Mouse (Mus musculus) forebrain, embryonic 12.5 days (tissue): ENCODE data around the gene Fyb2. TPM values are rescaled to one million over a fixed set of nuclear protein-coding genes. Genes with fewer than 3 reads are reported as not detected.

Experiments used
- ATAC-seq: fragments of 200-750 bp; cut with Nextera tagmentation; 2 replicates; pipeline ENCODE4 v1.8.0; 2017; ENCODE audit warnings: moderate TSS enrichment; ENCODE audit not compliant: low FRiP score
- H3K27ac ChIP-seq: fragments of 300-500 bp; sonication (generic); 2 replicates; pipeline ENCODE4 v1.5.1; 2016; ENCODE audit warnings: mild to moderate bottlenecking
- H3K27me3 ChIP-seq: fragments of 300-500 bp; sonication (generic); 2 replicates; pipeline ENCODE4 v1.6.1; 2016; ENCODE audit warnings: mild to moderate bottlenecking
- H3K36me3 ChIP-seq: fragments of 300-500 bp; sonication (generic); replicated peaks from 2 replicates; pipeline ENCODE4 v1.6.1; 2016; ENCODE audit warnings: mild to moderate bottlenecking
- H3K4me1 ChIP-seq: fragments of 300-500 bp; sonication (generic); 2 replicates; pipeline ENCODE4 v1.6.1; 2016
- H3K4me2 ChIP-seq: fragments of 300-500 bp; sonication (generic); 2 replicates; pipeline ENCODE4 v1.6.1; 2016; ENCODE audit warnings: mild to moderate bottlenecking, moderate library complexity
- H3K4me3 ChIP-seq: fragments of 300-500 bp; sonication (generic); replicated peaks from 2 replicates; pipeline ENCODE4 v1.5.1; 2016; ENCODE audit warnings: mild to moderate bottlenecking
- H3K9ac ChIP-seq: fragments of 300-500 bp; sonication (generic); 2 replicates; pipeline ENCODE4 v1.6.1; 2016; ENCODE audit warnings: mild to moderate bottlenecking
- H3K9me3 ChIP-seq: fragments of 300-500 bp; sonication (generic); 2 replicates; pipeline ENCODE4 v1.6.1; 2016
- WGBS: fragments of 180-500 bp; shearing (Covaris S2); methylation state at CpG from one replicate; pipeline ENCODE4 v1.1.7; 2016; 5-methylcytosine and 5-hydroxymethylcytosine counted together
- polyA plus RNA-seq: library from polyadenylated mRNA; unstranded; fragments of >200 nt; fragmentation: Nextera tagmentation; extraction: Ambion mirVana; gene quantifications from 2 replicates; pipeline ENCODE4 v1.2.1, GENCODE M21; 2016

The Fyb2 gene
- polyA plus RNA-seq, 1 experiment from 2014 or later, result 0.19 TPM

DNA sequence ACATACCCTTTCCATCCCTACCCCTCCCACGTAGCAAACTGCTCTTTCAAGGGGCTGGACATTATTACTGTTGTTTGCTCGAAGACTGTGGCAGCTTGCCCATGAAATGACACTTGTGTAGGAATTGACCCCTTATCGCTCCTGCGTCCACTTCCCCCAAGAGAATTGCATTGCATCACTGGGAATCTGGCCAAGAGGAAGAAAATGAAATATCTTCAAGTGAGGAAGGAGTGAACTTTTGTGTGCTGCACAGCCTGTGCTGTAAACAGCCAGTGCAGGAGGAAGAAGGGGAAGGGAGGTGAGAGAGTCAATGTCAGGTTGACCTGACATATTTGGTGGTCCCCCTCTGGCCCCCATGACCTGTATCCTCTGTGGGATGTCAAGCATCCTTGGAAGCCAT lies 35.6 kb downstream of the Fyb2 start:
- Histone ChIP-seq H3K4me1 (no peaks in the 10 kb centered on the region), H3K27ac (no peak overlapping the region), H3K36me3 (no peaks in the 10 kb centered on the region), H3K4me3 (no peak overlapping the region), H3K27me3 (no peaks in the 10 kb centered on the region), H3K9me3 (no peaks in the 10 kb centered on the region), H3K9ac (no peak overlapping the region), H3K4me2 (no peak overlapping the region)
- WGBS, result 84% methylated on average over 4 of the region's 4 CpGs
- ATAC-seq, result no peak

DNA sequence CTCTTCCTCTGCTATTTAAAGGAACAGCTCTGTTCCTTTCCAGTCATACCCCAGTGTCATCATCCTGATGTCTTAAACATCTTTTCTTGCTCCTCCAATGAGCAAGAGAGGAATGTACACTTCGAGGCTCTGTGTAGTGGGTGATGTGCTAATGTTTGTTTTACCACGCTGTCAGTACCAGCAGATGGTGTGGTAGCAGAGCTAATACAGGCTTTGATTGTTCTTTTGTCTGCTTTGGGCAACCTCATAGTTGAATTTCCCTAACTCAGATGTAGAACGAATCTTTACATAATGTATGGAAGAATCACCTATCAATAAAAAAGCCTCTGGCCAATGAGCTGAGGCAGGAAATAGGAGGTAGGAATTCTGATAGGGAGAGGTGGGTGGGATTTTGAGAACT lies 36.0 kb downstream of the Fyb2 start:
- no peaks in the 10 kb centered on the region for H3K4me1 ChIP-seq
- ATAC-seq, result no peak
- WGBS, result 74% methylated on average over 3 of the region's 3 CpGs
- no peak overlapping the region for H3K4me3 ChIP-seq
- H3K9me3 ChIP-seq, result no peaks in the 10 kb centered on the region
- no peak overlapping the region for H3K9ac ChIP-seq
- no peaks in the 10 kb centered on the region for H3K27me3 ChIP-seq
- no peak overlapping the region for H3K27ac ChIP-seq
- no peak overlapping the region for H3K4me2 ChIP-seq
- no peaks in the 10 kb centered on the region for H3K36me3 ChIP-seq

DNA sequence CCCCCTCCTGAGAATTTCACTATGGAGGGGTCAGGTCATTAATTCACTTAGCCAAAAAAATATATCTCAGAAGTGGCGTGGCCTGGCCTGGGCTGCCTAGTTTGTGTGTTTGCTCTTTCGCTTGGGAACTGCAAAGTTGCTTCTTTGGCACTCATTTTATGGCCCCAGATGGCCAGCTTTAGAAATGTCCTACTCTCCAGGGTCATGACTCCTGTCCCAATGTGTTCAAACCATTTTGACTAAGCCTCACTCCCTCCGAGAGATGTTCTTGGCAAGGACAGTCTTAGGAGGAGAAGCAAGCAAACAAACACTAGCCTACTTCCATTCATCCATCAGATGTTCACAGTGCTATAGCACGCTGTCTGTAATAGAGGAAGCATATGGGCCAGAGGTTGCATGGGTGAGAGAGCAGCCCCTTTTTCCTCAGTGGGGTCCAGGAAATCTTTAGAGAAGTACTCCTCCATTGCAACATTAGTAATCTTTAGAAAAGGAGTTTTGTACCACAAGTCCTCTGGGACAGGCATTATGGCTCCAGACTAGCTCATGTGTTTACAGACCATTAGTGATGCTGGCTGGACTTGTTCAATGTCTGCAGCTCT lies 38.1 kb downstream of the Fyb2 start:
- Histone ChIP-seq H3K9ac (no peak overlapping the region), H3K27ac (no peak overlapping the region), H3K27me3 (no peaks in the 10 kb centered on the region), H3K4me3 (no peak overlapping the region), H3K4me1 (0 out of 2 replicates have a peak, but pooled peaks cover 2% of the 10 kb centered on the region), H3K4me2 (no peak overlapping the region), H3K36me3 (no peaks in the 10 kb centered on the region), H3K9me3 (no peaks in the 10 kb centered on the region)
- WGBS, result 80% methylated on average over 4 of the region's 4 CpGs
- no peak for ATAC-seq

DNA sequence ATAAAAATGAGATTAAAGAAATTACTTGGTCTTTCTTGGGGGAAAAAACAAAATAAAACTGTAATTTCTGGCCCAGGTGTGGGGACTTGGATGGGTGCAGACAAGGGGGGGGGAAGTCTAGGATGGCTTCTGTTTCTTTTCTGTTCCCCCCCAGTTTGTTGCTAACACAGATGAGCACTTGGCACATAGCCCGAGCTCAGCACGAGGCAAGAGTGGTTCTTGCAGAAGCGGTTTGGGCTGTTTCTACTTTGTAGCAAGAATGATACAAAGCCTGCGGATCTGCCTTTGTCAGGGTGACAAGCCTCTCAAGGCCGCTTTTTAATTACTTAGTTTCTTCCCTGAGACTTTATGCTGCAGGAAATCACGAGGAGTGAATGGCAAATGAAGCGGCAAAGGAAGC lies 43.4 kb downstream of the Fyb2 start:
- Histone ChIP-seq H3K36me3 (no peaks in the 10 kb centered on the region), H3K4me2 (no peak overlapping the region)

DNA sequence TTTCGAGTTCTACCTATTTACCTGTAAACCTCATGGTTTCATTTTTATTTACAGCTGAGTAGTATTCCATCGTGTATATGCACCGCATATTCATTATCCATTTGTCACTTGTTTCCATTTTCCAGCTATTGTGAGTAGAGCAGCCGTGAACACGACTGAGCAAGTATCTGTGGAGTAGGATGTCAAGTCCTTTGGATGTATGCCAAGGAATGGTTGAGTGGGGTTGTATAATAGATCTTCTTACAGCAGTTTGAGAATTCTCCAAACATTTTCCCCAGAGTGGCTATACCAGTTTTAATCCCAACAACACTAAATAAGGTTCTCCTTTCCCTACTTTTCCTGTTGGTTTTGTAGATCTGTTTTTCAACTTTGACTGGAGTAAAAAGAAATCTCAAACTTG lies 48.2 kb downstream of the Fyb2 start:
- ATAC-seq, result no peak
- Histone ChIP-seq H3K4me3 (no peak overlapping the region), H3K27ac (no peak overlapping the region), H3K36me3 (no peaks in the 10 kb centered on the region), H3K4me2 (no peak overlapping the region), H3K9me3 (no peaks in the 10 kb centered on the region; the same call in 1 of the 2 replicates), H3K4me1 (peaks cover 3% of the 10 kb centered on the region; the same call in 1 of the 2 replicates), H3K9ac (no peak overlapping the region), H3K27me3 (no peaks in the 10 kb centered on the region)
- WGBS, result 77% methylated on average over 5 of the region's 5 CpGs

More for the DNA sequence above, 43.4 kb downstream of the Fyb2 start:
- Histone ChIP-seq H3K9ac (no peak overlapping the region), H3K4me3 (no peak overlapping the region), H3K27ac (no peak overlapping the region), H3K4me1 (peaks cover 5% of the 10 kb centered on the region; the same call in 1 of the 2 replicates), H3K27me3 (no peaks in the 10 kb centered on the region), H3K9me3 (no peaks in the 10 kb centered on the region)
- WGBS, result 26% methylated on average over 7 of the region's 7 CpGs
- ATAC-seq, result no peak

DNA sequence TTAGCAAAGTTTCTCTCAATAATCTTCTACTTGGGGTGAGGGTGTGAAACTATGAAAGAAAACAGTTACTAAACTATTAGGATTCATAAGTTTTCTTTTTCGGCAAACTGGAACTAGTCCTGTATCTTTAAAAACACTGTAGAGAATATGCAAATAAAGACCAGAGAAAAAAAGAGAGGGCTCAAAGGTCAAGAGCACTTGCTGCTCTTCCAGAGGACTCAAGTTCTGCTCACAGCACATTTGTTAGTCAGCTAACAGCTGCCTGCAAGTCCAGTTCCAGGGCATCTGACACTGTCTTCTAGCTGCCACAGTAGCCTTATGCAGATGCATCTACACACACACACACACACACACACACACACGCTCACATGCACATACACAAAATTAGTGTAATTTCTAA lies 59.4 kb downstream of the Fyb2 start:
- H3K27ac ChIP-seq, result no peak overlapping the region
- WGBS, result 84% methylated on average over 2 of the region's 2 CpGs
- no peak overlapping the region for H3K4me3 ChIP-seq
- no peak for ATAC-seq
- H3K4me2 ChIP-seq, result no peak overlapping the region
- H3K9me3 ChIP-seq, result no peaks in the 10 kb centered on the region
- no peaks in the 10 kb centered on the region for H3K27me3 ChIP-seq
- no peaks in the 10 kb centered on the region for H3K36me3 ChIP-seq
- no peaks in the 10 kb centered on the region for H3K4me1 ChIP-seq
- no peak overlapping the region for H3K9ac ChIP-seq

DNA sequence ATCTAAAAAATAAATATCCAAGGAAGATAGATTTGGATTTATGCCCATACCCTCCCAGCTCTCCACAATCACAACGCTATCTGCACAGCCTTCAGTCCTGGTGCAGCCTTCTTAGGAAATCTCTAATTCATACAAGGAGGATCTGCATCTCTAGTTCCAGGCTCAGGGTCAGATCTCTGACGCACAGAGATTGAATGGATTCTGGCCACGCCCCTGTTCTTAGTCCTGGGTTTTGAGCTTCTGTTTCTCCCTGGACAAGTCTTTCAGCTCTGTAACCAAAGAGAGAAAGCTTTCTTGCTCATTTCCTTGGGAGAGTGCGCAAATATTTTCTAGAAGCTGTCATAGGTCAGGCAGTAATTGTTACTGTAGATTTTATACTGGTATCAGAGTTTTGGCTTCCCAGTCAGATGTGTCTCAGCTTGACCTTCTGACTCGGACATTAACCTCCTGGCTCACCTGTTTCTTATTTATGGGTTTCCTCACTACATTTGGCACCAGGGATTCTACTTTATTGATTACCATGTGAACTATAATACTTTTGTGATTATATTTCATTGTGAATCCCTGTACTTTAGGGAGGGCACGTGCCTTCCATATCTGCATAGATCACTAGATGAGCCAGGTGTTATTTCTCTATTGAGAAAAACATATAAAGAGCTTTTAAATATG lies 62.0 kb downstream of the Fyb2 start:
- no peak overlapping the region for H3K9ac ChIP-seq
- no peak for ATAC-seq
- 87% methylated on average over 6 of the region's 6 CpGs for WGBS

DNA sequence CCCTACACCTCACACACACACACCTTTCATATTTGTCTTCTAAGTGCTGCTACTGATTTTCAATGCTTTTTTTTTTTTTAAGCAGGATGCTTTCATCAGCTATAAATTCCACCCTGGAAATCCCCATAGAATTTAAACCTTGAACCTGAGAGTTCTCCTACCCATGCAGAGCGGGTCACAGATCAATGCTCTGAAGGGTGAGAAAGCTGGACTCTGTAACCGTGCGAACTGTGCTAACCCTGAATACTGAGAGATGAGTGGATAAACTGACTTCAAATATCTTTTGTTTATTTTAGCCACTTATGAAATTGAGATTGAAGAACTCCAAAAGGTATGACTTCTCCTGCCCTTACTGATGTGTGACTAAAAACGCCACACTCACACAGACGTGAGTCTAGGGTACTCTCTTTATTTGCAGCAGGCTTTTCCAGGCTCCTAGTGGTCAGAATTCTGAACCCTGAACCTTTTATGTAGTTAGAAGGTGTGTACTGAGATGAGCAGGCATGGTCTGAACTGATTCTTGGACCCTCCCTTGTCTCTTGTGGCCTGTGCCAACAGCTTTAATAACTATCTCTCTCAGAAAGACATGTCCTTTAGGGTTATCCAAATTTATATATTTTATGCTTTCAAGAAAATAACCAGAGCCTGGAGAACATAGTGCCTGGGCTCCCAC lies 72.8 kb downstream of the Fyb2 start:
- H3K4me3 ChIP-seq, result no peak overlapping the region
- H3K27me3 ChIP-seq, result no peaks in the 10 kb centered on the region
- no peak for ATAC-seq
- no peaks in the 10 kb centered on the region for H3K36me3 ChIP-seq
- no peak overlapping the region for H3K27ac ChIP-seq
- WGBS, result 89% methylated on average over 5 of the region's 5 CpGs
- no peaks in the 10 kb centered on the region for H3K9me3 ChIP-seq
- no peak overlapping the region for H3K9ac ChIP-seq
- no peaks in the 10 kb centered on the region for H3K4me1 ChIP-seq
- no peak overlapping the region for H3K4me2 ChIP-seq

More for the DNA sequence above, 62.0 kb downstream of the Fyb2 start:
- H3K27ac ChIP-seq, result no peak overlapping the region
- H3K9me3 ChIP-seq, result no peaks in the 10 kb centered on the region
- H3K4me3 ChIP-seq, result no peak overlapping the region
- H3K4me1 ChIP-seq, result no peaks in the 10 kb centered on the region
- no peaks in the 10 kb centered on the region for H3K27me3 ChIP-seq
- no peak overlapping the region for H3K4me2 ChIP-seq
- no peaks in the 10 kb centered on the region for H3K36me3 ChIP-seq

DNA sequence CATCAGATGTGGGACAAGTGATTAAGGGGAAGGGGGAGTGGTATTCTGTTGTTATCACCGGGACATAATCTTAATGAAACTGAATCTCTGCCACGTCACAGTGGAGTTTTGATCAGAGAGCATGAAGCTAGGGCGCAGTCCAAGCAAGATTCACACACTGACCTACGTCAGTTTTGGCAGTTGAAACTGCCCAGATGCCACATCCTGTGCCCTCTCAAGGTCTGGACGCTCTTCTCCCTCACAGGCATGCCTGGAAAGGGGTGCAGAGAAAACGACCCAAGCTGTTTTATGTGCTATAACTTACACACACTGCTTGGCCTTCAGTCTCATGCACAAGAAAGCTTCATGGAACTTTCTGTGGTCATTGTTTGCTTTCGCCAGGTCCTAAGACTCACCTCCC lies 74.4 kb downstream of the Fyb2 start:
- ATAC-seq, result no peak
- WGBS, result 76% methylated on average over 7 of the region's 7 CpGs
- Histone ChIP-seq H3K27ac (no peak overlapping the region), H3K4me1 (no peaks in the 10 kb centered on the region), H3K4me3 (no peak overlapping the region), H3K9ac (no peak overlapping the region), H3K27me3 (no peaks in the 10 kb centered on the region), H3K4me2 (no peak overlapping the region), H3K9me3 (no peaks in the 10 kb centered on the region), H3K36me3 (no peaks in the 10 kb centered on the region)

DNA sequence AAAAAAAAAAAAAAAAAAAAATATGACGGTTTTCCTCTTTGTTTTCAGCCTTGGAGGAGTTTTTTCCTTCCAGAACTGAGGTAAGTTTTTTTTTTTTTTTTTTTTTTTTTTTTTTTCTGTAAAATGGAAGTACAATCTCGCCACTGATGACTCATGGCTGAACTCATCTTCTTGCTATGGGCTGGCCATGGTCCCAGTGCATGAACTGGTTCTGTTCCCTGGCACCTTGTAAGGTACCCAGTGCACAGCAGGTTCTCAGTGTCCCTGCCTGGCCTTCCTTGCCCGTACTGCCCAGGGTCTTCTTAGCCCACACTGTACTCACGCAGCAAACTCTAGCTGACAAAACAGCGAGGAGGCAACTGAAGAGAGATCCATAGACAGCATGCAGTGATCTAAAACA lies 74.8 kb downstream of the Fyb2 start:
- Histone ChIP-seq H3K9ac (no peak overlapping the region), H3K4me2 (no peak overlapping the region), H3K9me3 (no peaks in the 10 kb centered on the region), H3K4me3 (no peak overlapping the region), H3K36me3 (no peaks in the 10 kb centered on the region), H3K4me1 (no peaks in the 10 kb centered on the region), H3K27me3 (no peaks in the 10 kb centered on the region), H3K27ac (no peak overlapping the region)
- no peak for ATAC-seq
- WGBS, result 85% methylated on average over 5 of the region's 5 CpGs

DNA sequence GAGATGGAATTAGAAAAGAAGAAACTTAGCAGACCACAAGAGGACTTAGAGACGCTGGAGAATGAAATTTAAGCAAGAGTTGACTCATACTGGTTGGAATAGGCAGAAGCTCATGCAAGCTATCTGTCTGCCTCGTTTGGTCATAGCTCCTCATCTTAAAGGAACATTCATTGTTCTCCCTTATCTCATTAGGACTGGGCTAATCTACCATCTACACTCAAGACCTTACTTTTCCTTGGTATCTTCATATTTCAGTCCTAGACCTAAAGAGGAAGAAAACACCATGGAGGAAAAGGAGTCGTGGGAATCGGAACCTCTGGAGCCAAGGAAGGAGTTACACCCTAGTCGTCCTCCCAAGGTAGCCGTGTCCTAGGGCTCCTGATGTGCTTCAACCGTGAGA lies 75.5 kb downstream of the Fyb2 start:
- Histone ChIP-seq H3K9ac (no peak overlapping the region), H3K27me3 (no peaks in the 10 kb centered on the region), H3K4me3 (no peak overlapping the region), H3K27ac (no peak overlapping the region), H3K36me3 (no peaks in the 10 kb centered on the region), H3K9me3 (no peaks in the 10 kb centered on the region), H3K4me2 (no peak overlapping the region), H3K4me1 (no peaks in the 10 kb centered on the region)
- WGBS, result 86% methylated on average over 7 of the region's 7 CpGs
- ATAC-seq, result no peak

DNA sequence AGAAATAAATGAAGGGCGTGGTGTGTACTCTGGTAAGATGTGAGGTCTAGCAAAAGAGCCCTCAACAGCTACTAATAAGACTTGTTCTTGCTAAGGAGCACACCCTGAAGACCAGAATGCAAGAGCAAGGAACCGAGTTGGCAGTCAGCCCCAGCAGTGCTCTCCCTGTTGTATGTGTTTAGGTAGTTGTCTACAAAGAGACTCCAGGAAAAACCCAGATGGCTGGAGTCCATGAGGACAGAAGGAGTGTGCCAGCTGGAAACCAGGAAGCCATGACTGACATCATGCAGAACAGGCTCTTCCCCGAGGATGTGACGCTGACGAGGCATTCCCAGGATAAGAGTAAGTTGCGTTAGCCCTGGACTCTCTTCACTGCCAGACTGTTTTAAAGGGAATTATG lies 76.8 kb downstream of the Fyb2 start:
- no peaks in the 10 kb centered on the region for H3K27me3 ChIP-seq
- H3K4me2 ChIP-seq, result no peak overlapping the region
- no peaks in the 10 kb centered on the region for H3K4me1 ChIP-seq
- no peaks in the 10 kb centered on the region for H3K9me3 ChIP-seq
- no peak overlapping the region for H3K4me3 ChIP-seq
- 91% methylated on average over 6 of the region's 6 CpGs for WGBS
- no peak for ATAC-seq
- H3K9ac ChIP-seq, result no peak overlapping the region
- no peaks in the 10 kb centered on the region for H3K36me3 ChIP-seq
- no peak overlapping the region for H3K27ac ChIP-seq

DNA sequence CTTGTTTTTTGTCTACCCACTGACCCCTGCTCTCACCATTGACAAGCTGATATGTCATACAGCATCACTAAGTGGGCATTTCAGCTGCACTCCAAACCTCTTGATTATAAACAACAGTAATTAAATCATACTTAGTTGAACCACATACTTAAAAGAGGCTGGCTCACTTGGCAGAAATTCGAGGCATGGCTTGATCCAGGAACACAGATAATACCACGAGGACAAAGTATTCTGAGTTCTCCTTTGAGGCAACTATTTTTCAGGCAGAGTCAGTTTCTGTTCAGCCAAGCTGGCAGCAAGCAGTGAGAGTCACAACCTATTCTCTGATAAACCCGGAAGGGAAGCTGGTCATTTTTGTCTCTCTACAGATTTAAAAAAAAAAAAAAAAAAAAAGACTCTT lies 77.4 kb downstream of the Fyb2 start:
- H3K9ac ChIP-seq, result no peak overlapping the region
- H3K4me3 ChIP-seq, result no peak overlapping the region
- no peak overlapping the region for H3K4me2 ChIP-seq
- H3K36me3 ChIP-seq, result no peaks in the 10 kb centered on the region
- no peaks in the 10 kb centered on the region for H3K27me3 ChIP-seq
- WGBS, result 74% methylated on average over 3 of the region's 3 CpGs
- H3K9me3 ChIP-seq, result no peaks in the 10 kb centered on the region
- H3K27ac ChIP-seq, result no peak overlapping the region
- ATAC-seq, result no peak
- no peaks in the 10 kb centered on the region for H3K4me1 ChIP-seq
